Mouse (Mus musculus) CD4-positive, CD25-positive, alpha-beta regulatory T cell, adult 2 months (primary cell): ENCODE data around the gene Pld5.
A peak's percentile ranks its signal among the peaks of the same experiment; 100 is the strongest.

Source experiments
- DNase-seq: peaks from one replicate; pipeline ENCODE4 v3.0.0-alpha.2; 2012; ENCODE audit warnings: low read depth, low spot score

Gene Pld5

GRCm38 (mm10) chr1:176274667-176275610 is at the start of gene Pld5:
Gene Pld5 (minus strand): TSS chr1:176275312.
- no peak for DNase-seq

GRCm38 (mm10) chr1:176315063-176315462 is 40.0 kb upstream of the Pld5 start:
- DNase-seq = no peak

DNA sequence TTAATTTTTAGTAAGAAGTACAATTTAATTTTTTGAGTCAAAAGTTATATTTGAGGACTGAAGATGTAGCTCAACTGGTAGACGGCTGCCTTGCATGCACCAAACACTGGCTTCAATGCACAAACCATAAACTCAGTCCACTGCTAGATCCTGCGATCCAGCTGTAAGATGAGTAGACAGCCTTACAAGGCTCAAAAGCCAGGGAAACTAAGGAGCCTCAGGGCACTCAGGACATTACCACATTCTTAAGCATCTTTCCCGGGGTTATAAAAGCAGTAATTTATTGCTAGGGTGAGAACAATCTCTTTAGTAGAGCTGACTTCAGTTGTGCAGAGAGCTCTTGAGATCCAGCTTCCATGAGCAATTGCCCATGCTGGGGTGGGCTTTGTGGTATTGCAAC is 35.1 kb upstream of the Pld5 start:
- no peak for DNase-seq

DNA sequence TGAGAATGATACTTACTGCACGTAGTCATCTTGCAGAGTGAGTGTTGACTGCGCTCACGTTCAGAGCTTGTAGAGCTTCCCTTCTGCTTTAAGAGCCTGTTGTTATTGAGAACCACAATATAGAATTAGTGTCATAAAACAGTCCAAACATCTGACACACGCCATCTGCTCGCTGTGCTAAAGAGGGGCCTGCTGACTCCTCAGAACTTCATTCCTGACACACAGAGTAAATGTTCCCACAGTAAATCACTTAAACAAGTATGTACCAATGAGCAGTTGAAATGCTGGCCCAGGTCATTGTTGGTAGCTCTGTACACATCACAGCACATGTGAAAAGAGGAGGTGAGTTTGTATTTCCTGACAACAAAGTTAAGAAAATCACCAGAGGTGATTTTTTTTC is 14.3 kb upstream of the Pld5 start:
- DNase-seq = no peak

GRCm38 (mm10) chr1:176275611-176275980 is 484 bp upstream of the Pld5 start:
- no peak for DNase-seq

DNA sequence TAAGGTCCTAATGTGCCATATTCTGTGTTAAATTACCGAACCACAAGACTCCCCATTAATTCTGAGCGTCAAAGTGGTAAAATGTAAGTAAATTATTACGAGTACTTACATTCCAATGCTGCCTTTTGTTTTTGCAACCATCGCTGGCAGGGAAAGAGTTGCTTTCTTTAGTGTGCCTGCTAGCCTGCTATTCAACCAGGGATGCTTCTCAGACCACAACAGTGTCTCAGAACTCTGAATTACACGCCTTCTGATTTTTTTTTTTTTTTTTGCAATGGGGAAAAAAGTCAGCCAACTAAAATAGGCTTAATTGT is 26.4 kb downstream of the Pld5 start:
- no peak for DNase-seq

- no peak for DNase-seq
These were observed 27.0 kb downstream of the Pld5 start for GRCm38 (mm10) chr1:176247885-176248716.

DNA sequence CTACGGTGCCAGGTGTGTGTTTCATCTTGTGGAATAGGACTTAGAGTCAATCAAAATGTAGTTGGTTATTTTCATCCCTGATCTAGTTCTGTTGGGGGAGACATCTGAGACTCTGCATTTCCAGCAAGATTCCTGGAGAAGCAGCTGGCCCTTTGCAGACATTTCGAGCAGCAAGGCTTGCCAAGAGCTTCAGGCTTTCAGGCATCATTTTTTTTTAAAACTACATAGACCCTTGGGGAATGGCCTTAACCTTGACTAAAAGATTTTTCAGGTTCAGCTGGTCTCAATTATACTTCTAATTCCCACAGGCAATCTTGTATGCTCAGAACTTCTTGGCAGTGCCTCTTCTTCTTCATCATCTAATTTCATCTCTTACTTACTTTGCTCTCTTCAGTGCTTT is 35.9 kb downstream of the Pld5 start:
- DNase-seq = no peak

DNA sequence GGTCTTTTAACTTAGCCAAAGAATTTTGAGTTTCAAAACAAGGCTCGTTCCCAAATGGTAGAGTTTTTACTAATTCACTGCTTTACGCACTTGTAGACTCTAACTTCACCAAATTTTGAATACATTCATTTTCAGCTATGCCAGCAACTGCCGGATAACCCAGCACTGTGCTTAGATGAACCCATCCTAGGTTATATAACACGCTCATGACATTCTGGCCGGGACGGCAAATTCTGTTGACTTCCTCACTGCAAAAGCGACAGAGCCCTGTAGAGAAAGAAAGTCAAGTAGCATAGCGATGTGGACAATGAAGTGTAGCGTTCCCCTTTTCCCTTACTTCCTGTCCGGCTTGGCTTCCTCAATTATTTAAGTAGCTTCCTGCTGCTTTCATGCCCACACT is 51.3 kb downstream of the Pld5 start:
- no peak for DNase-seq

DNA sequence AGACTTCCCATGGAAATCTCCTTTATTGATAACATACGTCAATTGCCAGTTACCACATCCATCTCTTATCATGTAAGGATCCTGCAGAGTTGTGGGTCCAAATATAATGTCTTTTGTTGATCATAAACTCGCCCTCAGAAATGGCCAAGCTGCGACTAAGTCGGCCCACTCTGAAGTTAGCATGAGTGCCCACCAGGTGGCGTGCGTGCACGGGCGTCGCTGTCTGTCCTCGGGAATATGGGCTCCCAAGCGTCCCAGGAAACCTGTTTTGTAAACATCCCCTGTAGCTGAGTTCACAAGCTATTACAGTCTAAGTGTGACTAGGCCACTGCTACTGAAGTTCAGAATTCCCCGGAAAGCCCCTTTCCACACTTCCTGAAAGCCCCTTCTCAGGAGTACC is 51.9 kb downstream of the Pld5 start:
- peak; percentile 1 for DNase-seq

GRCm38 (mm10) chr1:176218217-176218616 is 56.9 kb downstream of the Pld5 start:
- no peak for DNase-seq

- DNase-seq = no peak
These were observed 61.4 kb downstream of the Pld5 start for GRCm38 (mm10) chr1:176213645-176214221.

DNA sequence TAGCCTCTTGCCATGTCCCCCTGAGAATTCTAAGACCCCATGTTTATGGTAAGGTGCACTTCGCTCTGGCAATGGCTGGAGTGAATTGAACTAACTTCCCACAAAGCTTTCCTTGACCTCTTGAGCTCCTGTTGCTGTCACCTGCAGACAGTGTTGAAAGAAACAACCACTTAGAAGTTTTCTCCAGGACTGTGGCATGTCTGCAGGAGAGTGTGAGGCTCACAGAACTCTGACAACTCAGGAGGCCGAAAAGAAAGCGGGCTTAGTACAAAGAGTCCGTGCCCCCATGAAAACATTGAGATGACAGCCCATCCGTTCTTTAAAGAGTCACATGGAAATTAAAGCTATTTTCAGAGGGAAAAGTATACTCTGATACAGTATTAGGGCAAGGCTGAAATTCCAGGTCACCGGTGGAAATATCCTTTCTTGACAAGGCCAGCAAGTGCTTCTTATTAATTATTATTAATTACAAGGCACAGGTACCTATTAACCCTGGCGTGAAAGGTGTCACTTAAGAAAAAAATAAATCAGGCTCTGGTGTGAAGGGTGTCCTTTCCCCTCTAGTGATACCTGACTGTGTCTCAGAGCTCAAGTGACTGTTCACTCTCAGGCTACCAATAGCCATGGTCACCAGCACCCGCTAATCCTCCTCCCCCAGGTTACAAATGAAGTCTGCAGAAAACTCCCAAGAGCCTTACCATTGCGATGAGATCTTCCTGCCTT is 62.0 kb downstream of the Pld5 start:
- no peak for DNase-seq

DNA sequence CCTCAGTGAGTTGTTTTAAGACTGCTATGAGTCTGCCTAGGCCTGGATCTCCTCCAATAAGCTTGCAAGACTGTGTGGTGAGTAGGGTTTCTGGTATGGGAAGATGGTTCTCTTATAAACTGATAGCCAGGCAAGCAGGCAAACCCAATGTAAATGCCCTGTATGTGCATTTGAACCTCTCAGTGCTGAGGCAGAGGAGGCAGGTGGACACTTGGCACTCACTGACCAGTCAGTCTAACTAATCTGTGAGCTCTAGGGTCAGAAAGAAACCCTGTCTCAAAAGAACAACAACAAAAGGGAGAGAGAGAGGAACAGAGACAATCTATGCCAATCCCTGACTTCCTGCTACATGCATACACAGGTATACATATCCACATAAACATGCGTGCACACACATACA is 64.3 kb downstream of the Pld5 start:
- DNase-seq = no peak

DNA sequence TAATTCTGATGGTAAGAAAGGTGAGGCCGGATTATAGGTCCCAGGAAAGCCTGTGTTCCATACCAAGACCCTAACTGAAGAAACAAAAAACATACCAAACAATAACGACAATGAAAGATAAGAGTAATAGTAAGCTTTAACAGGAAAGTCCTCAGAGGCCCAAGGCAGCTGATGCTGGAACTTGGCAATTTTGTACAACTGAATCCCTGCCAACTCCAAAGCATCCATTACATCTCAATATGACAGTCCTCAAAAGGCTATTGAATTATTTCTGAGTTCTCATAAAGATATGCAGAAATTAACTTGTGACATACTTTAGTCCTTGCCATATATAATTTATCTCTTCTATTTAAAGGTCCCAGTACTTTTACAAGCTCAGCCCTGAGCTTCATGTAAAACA is 67.1 kb downstream of the Pld5 start:
- no peak for DNase-seq

DNA sequence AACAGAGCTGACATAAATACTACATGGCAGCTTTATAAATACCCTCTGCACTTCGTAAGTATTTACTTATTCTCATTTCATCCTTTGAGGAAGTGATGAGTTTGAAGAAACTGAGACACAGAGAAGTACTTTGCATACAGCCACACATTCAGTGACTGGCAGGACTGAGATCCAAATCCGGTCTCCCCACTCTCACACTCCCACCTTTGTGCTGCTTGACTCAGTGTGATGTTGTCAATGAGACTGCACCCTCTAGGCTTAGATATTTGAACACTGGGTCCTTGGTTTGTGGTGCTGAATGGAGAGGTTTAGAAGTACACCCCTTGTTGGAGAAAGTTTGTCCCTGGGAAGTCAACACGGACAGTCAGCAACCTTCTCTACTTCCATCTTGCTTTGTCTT is 72.8 kb downstream of the Pld5 start:
- DNase-seq = no peak

GRCm38 (mm10) chr1:176197036-176197766 is 77.9 kb downstream of the Pld5 start:
- DNase-seq = no peak

GRCm38 (mm10) chr1:176196341-176196740 is 78.8 kb downstream of the Pld5 start:
- DNase-seq = no peak

GRCm38 (mm10) chr1:176194727-176195126 is 80.4 kb downstream of the Pld5 start:
- no peak for DNase-seq

- no peak for DNase-seq
These were observed 91.1 kb downstream of the Pld5 start for GRCm38 (mm10) chr1:176183991-176184390.

DNA sequence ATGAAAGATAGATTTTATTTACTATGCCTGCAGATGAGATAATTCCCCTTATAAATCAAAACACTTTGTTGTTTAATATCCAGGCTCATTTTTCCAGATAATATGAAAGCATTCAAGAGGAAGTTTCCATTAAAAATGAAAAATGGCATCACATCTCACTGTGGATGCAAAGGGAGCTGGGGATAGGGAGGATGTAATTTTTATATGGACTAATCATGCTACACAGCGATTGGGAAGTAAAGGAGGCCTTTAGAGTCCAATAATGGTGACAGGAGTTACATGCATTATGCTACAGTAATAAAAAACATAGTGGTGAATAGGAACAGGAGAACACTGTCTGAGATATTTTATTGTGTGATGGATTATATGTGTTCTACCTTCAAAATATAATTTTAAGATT is 100.1 kb downstream of the Pld5 start:
- no peak for DNase-seq
